Mouse (Mus musculus) heart, embryonic 15.5 days (tissue): ENCODE measurements around the gene Arid3b. TPM values are rescaled to one million over a fixed set of nuclear protein-coding genes. Genes with fewer than 3 reads are reported as not detected.

Source experiments
- ATAC-seq: fragments of 200-750 bp; cut with Nextera tagmentation; replicated peaks from 2 replicates; pipeline ENCODE4 v1.8.0; 2017; ENCODE audit warnings: low read depth, moderate TSS enrichment; ENCODE audit not compliant: insufficient number of reproducible peaks, insufficient read depth, low FRiP score
- H3K27ac ChIP-seq: fragments of 300-500 bp; sonication (generic); 2 replicates; pipeline ENCODE4 v1.5.1; 2015; ENCODE audit warnings: mild to moderate bottlenecking, inconsistent platforms
- H3K27me3 ChIP-seq: fragments of 300-500 bp; sonication (generic); 2 replicates; pipeline ENCODE4 v1.6.1; 2015; ENCODE audit warnings: inconsistent platforms
- H3K36me3 ChIP-seq: fragments of 300-500 bp; sonication (generic); 2 replicates; pipeline ENCODE4 v1.6.1; 2015; ENCODE audit warnings: mild to moderate bottlenecking, inconsistent platforms
- H3K4me1 ChIP-seq: fragments of 300-500 bp; sonication (generic); replicated peaks from 2 replicates; pipeline ENCODE4 v1.6.1; 2015; ENCODE audit warnings: inconsistent platforms
- H3K4me2 ChIP-seq: fragments of 300-500 bp; sonication (generic); 2 replicates; pipeline ENCODE4 v1.6.1; 2015; ENCODE audit warnings: inconsistent platforms, mild to moderate bottlenecking, moderate library complexity
- H3K4me3 ChIP-seq: fragments of 300-500 bp; sonication (generic); 2 replicates; pipeline ENCODE4 v1.5.1; 2015; ENCODE audit warnings: mild to moderate bottlenecking, inconsistent platforms
- H3K9ac ChIP-seq: fragments of 300-500 bp; sonication (generic); 2 replicates; pipeline ENCODE4 v1.6.1; 2015; ENCODE audit warnings: mild to moderate bottlenecking, inconsistent platforms
- H3K9me3 ChIP-seq: fragments of 300-500 bp; sonication (generic); replicated peaks from 2 replicates; pipeline ENCODE4 v1.6.1; 2016; ENCODE audit warnings: inconsistent platforms
- WGBS: fragments of 180-500 bp; shearing (Covaris S2); methylation state at CpG from one replicate; pipeline ENCODE4 v1.1.7; 2015; ENCODE audit warnings: mixed read lengths; 5-methylcytosine and 5-hydroxymethylcytosine counted together
- polyA plus RNA-seq: library from polyadenylated mRNA; unstranded; fragments of >200 nt; fragmentation: Nextera tagmentation; extraction: Ambion mirVana; gene quantifications from 2 replicates; pipeline ENCODE4 v1.2.1, GENCODE M21; 2015

The Arid3b gene
- polyA plus RNA-seq, 1 experiment from 2014 or later, result 5.9 TPM

GRCm38 (mm10) chr9:57761563-57762551 is 74.7 kb downstream of the Arid3b start:
- no peak overlapping the region for H3K9ac ChIP-seq
- H3K27ac ChIP-seq, result peak overlapping the region; percentile 99; the same call in 1 of the 2 replicates
- peaks cover 50% of the 10 kb centered on the region for H3K4me1 ChIP-seq
- no peaks in the 10 kb centered on the region for H3K9me3 ChIP-seq
- peaks cover 44% of the 10 kb centered on the region for H3K36me3 ChIP-seq
- H3K4me3 ChIP-seq, result peak overlapping the region; percentile 16
- 85% methylated on average over 13 of the region's 13 CpGs for WGBS
- peak overlapping the region; percentile 92 for H3K4me2 ChIP-seq
- no peak for ATAC-seq
- no peaks in the 10 kb centered on the region for H3K27me3 ChIP-seq

- H3K27me3 ChIP-seq, result no peaks in the 10 kb centered on the region
- WGBS, result 91% methylated on average over 24 of the region's 24 CpGs
- H3K36me3 ChIP-seq, result peaks cover 53% of the 10 kb centered on the region
- ATAC-seq, result no peak
- H3K4me1 ChIP-seq, result peaks cover 40% of the 10 kb centered on the region
- no peak overlapping the region for H3K9ac ChIP-seq
- H3K27ac ChIP-seq, result no peak overlapping the region
- no peaks in the 10 kb centered on the region for H3K9me3 ChIP-seq
- no peak overlapping the region for H3K4me2 ChIP-seq
- no peak overlapping the region for H3K4me3 ChIP-seq
Observed at GRCm38 (mm10) chr9:57760416-57761146, 76.0 kb downstream of the Arid3b start.

GRCm38 (mm10) chr9:57759289-57759688 is 77.3 kb downstream of the Arid3b start:
- no peaks in the 10 kb centered on the region for H3K27me3 ChIP-seq
- H3K4me3 ChIP-seq, result no peak overlapping the region
- H3K27ac ChIP-seq, result 0 out of 2 replicates have a peak overlapping the region, but pooled peaks have one; percentile 8
- H3K36me3 ChIP-seq, result peaks cover 66% of the 10 kb centered on the region
- ATAC-seq, result no peak; the same call in 1 of the 2 replicates
- H3K4me2 ChIP-seq, result no peak overlapping the region
- no peaks in the 10 kb centered on the region for H3K9me3 ChIP-seq
- WGBS, result 16% methylated on average over 6 of the region's 6 CpGs
- peaks cover 40% of the 10 kb centered on the region for H3K4me1 ChIP-seq
- no peak overlapping the region for H3K9ac ChIP-seq

- Histone ChIP-seq H3K4me3 (no peak overlapping the region), H3K4me1 (peaks cover 34% of the 10 kb centered on the region), H3K36me3 (peaks cover 74% of the 10 kb centered on the region), H3K9me3 (no peaks in the 10 kb centered on the region), H3K27me3 (no peaks in the 10 kb centered on the region), H3K9ac (no peak overlapping the region), H3K4me2 (no peak overlapping the region), H3K27ac (no peak overlapping the region)
- WGBS, result 89% methylated on average over 22 of the region's 22 CpGs
- no peak for ATAC-seq
Observed at GRCm38 (mm10) chr9:57758528-57758927, 78.1 kb downstream of the Arid3b start.

GRCm38 (mm10) chr9:57757578-57757977 is 79.0 kb downstream of the Arid3b start:
- H3K27ac ChIP-seq, result no peak overlapping the region

GRCm38 (mm10) chr9:57750901-57751300 is 85.7 kb downstream of the Arid3b start:
- no peak for ATAC-seq
- H3K27me3 ChIP-seq, result no peaks in the 10 kb centered on the region
- peaks cover 8% of the 10 kb centered on the region; the same call in 1 of the 2 replicates for H3K4me1 ChIP-seq
- no peak overlapping the region for H3K4me3 ChIP-seq
- no peak overlapping the region for H3K9ac ChIP-seq
- WGBS, result 88% methylated on average over 7 of the region's 7 CpGs
- H3K9me3 ChIP-seq, result no peaks in the 10 kb centered on the region
- H3K4me2 ChIP-seq, result no peak overlapping the region
- no peak overlapping the region for H3K27ac ChIP-seq
- H3K36me3 ChIP-seq, result peaks cover 97% of the 10 kb centered on the region

More at GRCm38 (mm10) chr9:57757578-57757977, 79.0 kb downstream of the Arid3b start:
- no peak overlapping the region for H3K9ac ChIP-seq
- 71% methylated on average over 3 of the region's 3 CpGs for WGBS
- H3K4me3 ChIP-seq, result no peak overlapping the region
- peaks cover 25% of the 10 kb centered on the region for H3K4me1 ChIP-seq
- no peak overlapping the region for H3K4me2 ChIP-seq
- peaks cover 83% of the 10 kb centered on the region for H3K36me3 ChIP-seq
- ATAC-seq, result no peak
- no peaks in the 10 kb centered on the region for H3K9me3 ChIP-seq
- H3K27me3 ChIP-seq, result no peaks in the 10 kb centered on the region

GRCm38 (mm10) chr9:57748831-57749230 is 87.8 kb downstream of the Arid3b start:
- WGBS, result 13% methylated on average over 1 of the region's 1 CpGs
- Histone ChIP-seq H3K9ac (no peak overlapping the region), H3K36me3 (peaks cover 88% of the 10 kb centered on the region), H3K4me2 (no peak overlapping the region), H3K4me3 (no peak overlapping the region), H3K4me1 (peaks cover 8% of the 10 kb centered on the region; the same call in 1 of the 2 replicates), H3K27ac (no peak overlapping the region), H3K27me3 (no peaks in the 10 kb centered on the region), H3K9me3 (no peaks in the 10 kb centered on the region)
- ATAC-seq, result no peak

- Histone ChIP-seq H3K4me2 (no peak overlapping the region), H3K9me3 (no peaks in the 10 kb centered on the region), H3K4me3 (no peak overlapping the region), H3K36me3 (peaks cover 81% of the 10 kb centered on the region), H3K9ac (no peak overlapping the region), H3K27me3 (no peaks in the 10 kb centered on the region), H3K27ac (0 out of 2 replicates have a peak overlapping the region, but pooled peaks have one; percentile 5), H3K4me1 (peaks cover 8% of the 10 kb centered on the region; the same call in 1 of the 2 replicates)
- 80% methylated on average over 6 of the region's 6 CpGs for WGBS
- no peak for ATAC-seq
Observed at GRCm38 (mm10) chr9:57748137-57748536, 88.5 kb downstream of the Arid3b start.

GRCm38 (mm10) chr9:57747067-57747466 is 89.5 kb downstream of the Arid3b start:
- H3K27me3 ChIP-seq, result no peaks in the 10 kb centered on the region
- ATAC-seq, result no peak
- 56% methylated on average over 1 of the region's 1 CpGs for WGBS
- 0 out of 2 replicates have a peak overlapping the region, but pooled peaks have one; percentile 5 for H3K27ac ChIP-seq
- no peak overlapping the region for H3K4me3 ChIP-seq
- no peak overlapping the region for H3K4me2 ChIP-seq
- H3K4me1 ChIP-seq, result peaks cover 8% of the 10 kb centered on the region; the same call in 1 of the 2 replicates
- no peak overlapping the region for H3K9ac ChIP-seq
- H3K9me3 ChIP-seq, result no peaks in the 10 kb centered on the region
- peaks cover 70% of the 10 kb centered on the region for H3K36me3 ChIP-seq

- H3K4me1 ChIP-seq, result peaks cover 8% of the 10 kb centered on the region; the same call in 1 of the 2 replicates
- H3K4me2 ChIP-seq, result no peak overlapping the region
- H3K27ac ChIP-seq, result no peak overlapping the region
- ATAC-seq, result no peak
- no peaks in the 10 kb centered on the region for H3K9me3 ChIP-seq
- H3K27me3 ChIP-seq, result no peaks in the 10 kb centered on the region
- no peak overlapping the region for H3K9ac ChIP-seq
- peaks cover 50% of the 10 kb centered on the region for H3K36me3 ChIP-seq
- WGBS, result 61% methylated on average over 3 of the region's 3 CpGs
- no peak overlapping the region for H3K4me3 ChIP-seq
Observed at GRCm38 (mm10) chr9:57744462-57745091, 92.0 kb downstream of the Arid3b start.
